Mouse (Mus musculus) adrenal gland, postnatal 36 days (tissue): ENCODE data around the gene Palld. TPM values are rescaled to one million over a fixed set of nuclear protein-coding genes. Genes with fewer than 3 reads are reported as not detected.
A peak's percentile ranks its signal among the peaks of the same experiment; 100 is the strongest.

ENCODE experiments used
- DNase-seq, 2 experiments: peaks; one replicate each; pipeline ENCODE4 v3.0.0; 2021; ENCODE audit warnings: mixed read lengths in 1 of 2
- total RNA-seq, 2 experiments: library from RNA; stranded (reverse); gene quantifications; 2 replicates each; pipeline ENCODE4 v1.2.3; 2021

Gene Palld
- total RNA-seq, 2 experiments from 2014 or later = 33.2 to 46.8 TPM

- DNase-seq = no peak
These were observed 177.0 kb downstream of the Palld start for GRCm38 (mm10) chr8:61725306-61726017.

GRCm38 (mm10) chr8:61722226-61722625 lies 180.3 kb downstream of the Palld start:
- no peak for DNase-seq

- no peak for DNase-seq
These were observed 187.0 kb downstream of the Palld start for GRCm38 (mm10) chr8:61715351-61716125.

- no peak for DNase-seq
These were observed 188.1 kb downstream of the Palld start for GRCm38 (mm10) chr8:61714293-61714831.

- DNase-seq = no peak
These were observed 189.1 kb downstream of the Palld start for GRCm38 (mm10) chr8:61713195-61713990.

GRCm38 (mm10) chr8:61712426-61712825 lies 190.1 kb downstream of the Palld start:
- DNase-seq = no peak

- DNase-seq = no peak
These were observed 193.7 kb downstream of the Palld start for GRCm38 (mm10) chr8:61708586-61709305.

- DNase-seq = no peak
These were observed 197.0 kb downstream of the Palld start for GRCm38 (mm10) chr8:61705491-61705890.

GRCm38 (mm10) chr8:61702122-61702521 lies 200.4 kb downstream of the Palld start:
- DNase-seq = no peak

- DNase-seq = no peak
These were observed 201.4 kb downstream of the Palld start for GRCm38 (mm10) chr8:61700932-61701681.

GRCm38 (mm10) chr8:61700298-61700697 lies 202.2 kb downstream of the Palld start:
- DNase-seq = peak; percentile 12 to 15

- no peak for DNase-seq
These were observed 203.5 kb downstream of the Palld start for GRCm38 (mm10) chr8:61698959-61699358.

GRCm38 (mm10) chr8:61697728-61698385 lies 204.6 kb downstream of the Palld start:
- no peak for DNase-seq

GRCm38 (mm10) chr8:61696846-61697455 lies 205.5 kb downstream of the Palld start:
- DNase-seq = no peak

GRCm38 (mm10) chr8:61695416-61695815 lies 207.1 kb downstream of the Palld start:
- no peak for DNase-seq

- DNase-seq = no peak
These were observed 209.6 kb downstream of the Palld start for GRCm38 (mm10) chr8:61692866-61693265.

- DNase-seq = no peak
These were observed 210.4 kb downstream of the Palld start for GRCm38 (mm10) chr8:61692129-61692528.

- no peak for DNase-seq
These were observed 211.1 kb downstream of the Palld start for GRCm38 (mm10) chr8:61691391-61691790.

GRCm38 (mm10) chr8:61687071-61687470 lies 215.4 kb downstream of the Palld start:
- no peak for DNase-seq

GRCm38 (mm10) chr8:61686340-61686739 lies 216.2 kb downstream of the Palld start:
- peak; percentile 56 to 79 for DNase-seq
